Mouse (Mus musculus) cerebellum, adult 2 months (tissue): ENCODE results near the gene Elovl7.

ENCODE experiments used
- CTCF ChIP-seq: fragments of 200-500 bp; IDR thresholded peaks from 2 replicates; pipeline ENCODE4 v1.5.1; 2011; ENCODE audit warnings: low read depth, mild to moderate bottlenecking, control low read depth, low read length, moderate library complexity, borderline replicate concordance; ENCODE audit not compliant: insufficient read depth
- POLR2A ChIP-seq: fragments of 200-500 bp; IDR thresholded peaks from 2 replicates; pipeline ENCODE4 v1.6.1; 2011; ENCODE audit warnings: low read length, control low read depth, borderline replicate concordance; ENCODE audit not compliant: insufficient read depth

- TF ChIP-seq CTCF (no peak), POLR2A (no peak)
Observed at GRCm38 (mm10) chr13:108184743-108185255, 29.4 kb upstream of the Elovl7 start.
